Mouse (Mus musculus): ENCODE measurements around the gene Gast.

Gene Gast

DNA sequence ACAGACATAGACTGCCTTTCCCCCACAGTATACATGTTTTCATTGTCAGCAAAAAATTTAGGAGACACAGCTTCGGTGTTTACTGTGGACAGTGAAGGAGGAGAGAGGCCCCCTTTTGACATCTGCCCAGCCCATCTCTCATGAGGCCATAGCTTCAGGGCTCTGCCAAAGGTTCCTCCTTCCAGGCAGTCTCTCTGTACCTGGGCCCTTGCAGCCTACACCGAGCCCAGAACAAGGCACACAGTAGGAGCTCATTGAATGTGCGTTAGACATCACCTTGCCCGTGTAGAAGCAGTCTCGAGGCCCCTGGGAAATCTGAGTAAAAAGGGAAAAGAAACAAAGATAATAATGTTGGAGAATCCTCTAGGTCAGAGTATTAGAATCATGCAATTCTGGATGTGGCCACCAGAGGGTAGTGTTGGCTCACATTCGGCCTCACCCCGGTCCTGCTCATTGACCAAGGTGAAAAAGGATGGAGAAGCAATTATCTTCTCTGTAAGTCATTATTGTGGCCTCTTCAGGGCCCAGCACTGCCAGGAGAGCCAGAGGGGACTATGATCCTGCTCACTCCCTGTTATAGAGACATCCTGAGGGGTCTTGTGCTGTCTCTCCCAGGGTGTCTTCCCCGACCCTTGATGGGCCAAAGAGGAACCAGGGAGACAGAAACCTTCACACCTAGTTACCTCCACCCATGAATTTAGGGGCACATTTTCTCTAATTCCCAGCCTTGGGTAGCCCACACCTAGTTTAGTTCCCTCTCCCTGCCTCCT, 28.2 kb downstream of the Gast start:
- peak; percentile 87 to 92 for DNase-seq

GRCm38 (mm10) chr11:100362979-100363562, 28.9 kb downstream of the Gast start:
- peak; percentile 87 to 89 for DNase-seq

DNA sequence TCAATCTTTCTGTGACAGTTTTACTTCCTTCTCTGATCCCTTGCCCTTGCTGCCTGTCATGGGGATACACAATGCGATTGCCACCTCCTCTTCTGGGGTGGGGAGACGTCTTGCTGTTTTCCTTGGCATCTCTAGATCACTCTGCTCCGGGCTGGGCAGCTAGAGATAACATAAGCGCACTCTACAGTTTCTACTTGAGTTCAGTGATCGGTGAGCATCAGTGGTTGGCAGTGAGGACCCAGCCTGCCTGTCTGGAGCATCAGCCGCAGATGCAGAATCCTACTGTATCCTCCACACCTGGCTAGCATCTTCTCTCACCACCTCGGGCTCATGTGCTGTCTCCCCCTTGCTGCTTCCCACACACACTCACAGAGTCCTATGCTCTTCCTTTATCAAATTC, 34.9 kb downstream of the Gast start:
- no peak for DNase-seq

GRCm38 (mm10) chr11:100369822-100370221, 35.6 kb downstream of the Gast start:
- DNase-seq = no peak

DNA sequence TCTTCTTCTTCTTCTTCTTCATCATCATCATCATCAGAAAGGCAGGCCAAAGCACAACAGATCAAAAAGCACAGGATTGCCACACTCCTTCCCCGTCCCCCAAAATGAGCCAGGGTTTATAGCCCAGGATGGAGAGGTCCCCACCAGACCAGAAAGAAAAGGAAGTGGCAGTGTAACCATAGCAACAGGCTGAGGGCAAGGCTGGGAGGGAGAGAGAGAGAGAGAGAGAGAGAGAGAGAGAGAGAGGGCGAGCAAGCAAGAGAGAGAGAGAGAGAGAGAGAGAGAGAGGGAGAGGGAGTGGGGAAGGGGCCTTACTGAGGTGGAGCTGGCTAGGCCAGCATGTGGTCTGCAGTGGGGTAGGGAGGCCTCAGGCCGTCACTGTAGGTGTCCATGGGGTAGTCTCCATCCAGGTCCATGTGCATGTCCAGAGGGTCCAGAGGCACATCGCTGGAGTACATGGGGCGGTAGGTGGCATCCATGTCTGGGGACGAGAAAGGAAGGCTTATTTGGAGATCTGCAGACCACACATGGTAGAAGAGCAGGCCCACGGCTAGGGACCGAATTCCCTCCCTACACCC, 37.9 kb downstream of the Gast start:
- DNase-seq = no peak

DNA sequence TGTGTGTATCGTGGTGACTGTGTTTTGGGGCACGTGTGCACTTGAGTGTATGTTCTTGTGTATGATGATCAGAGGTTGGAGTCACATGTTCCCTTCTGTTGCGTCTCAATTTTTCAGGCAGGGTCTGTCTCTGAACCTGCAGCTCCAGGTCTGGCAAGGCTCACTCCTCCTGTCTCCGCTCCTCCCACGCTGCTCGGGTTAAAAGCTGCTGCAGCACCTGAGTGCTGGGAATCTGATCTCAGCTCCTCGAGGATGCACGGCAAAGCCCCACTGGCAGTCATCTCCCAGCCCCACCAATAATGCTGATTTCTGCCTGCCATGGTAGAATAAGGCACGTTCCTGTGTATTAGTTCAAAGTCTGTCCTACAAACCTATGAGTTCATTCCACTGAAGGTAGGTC, 40.9 kb downstream of the Gast start:
- DNase-seq = no peak

GRCm38 (mm10) chr11:100376005-100376404, 41.8 kb downstream of the Gast start:
- DNase-seq = no peak

DNA sequence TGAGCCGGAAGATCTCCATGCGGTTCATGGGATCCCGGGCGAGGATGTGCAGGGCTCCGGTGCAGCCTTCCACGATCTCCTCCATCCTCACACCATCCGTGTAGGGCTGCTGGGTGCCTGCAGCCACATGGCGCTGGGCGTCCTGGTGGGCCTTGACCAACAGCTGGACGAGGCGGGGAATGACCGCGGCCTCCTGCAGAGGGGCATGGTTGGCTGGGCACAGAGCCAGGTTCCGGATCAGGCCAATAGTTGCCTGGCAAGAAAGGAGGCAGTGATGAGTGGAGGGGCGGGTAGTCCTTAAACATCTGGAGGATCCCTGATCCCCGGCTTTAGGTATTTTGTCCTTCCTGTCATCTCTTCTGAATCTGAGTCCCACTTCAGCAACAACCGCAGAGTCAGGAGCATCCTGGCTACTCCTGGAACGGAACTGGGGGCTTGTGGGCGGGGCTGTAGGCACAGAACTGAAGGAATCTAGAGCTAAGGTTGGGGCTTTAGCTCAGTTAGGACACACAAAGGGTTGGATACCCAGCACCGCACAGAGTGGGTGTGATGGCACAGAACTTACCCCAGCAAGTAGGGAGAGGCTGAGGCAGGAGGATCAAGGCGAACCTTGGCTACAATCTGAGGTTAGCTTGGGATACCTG, 42.7 kb downstream of the Gast start:
- DNase-seq = no peak

DNA sequence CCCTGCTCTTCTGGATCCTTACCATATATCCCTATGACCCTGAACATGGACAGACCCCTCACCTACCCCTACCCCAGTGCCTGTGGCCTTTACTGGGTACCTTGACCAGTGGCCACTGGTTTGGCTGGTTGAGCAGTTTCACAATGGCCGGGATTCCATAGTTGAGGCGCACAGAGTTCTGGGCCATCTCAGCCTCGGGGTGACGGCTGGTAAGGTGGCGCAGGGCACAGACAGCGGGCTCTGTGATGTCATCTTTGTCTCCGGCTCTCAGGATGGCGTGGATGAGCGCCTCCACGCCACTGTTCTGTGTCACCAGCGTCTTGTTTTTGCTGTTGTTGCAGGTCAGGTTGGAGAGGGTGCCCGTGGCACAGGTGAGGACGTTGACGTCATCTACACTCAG, 43.8 kb downstream of the Gast start:
- no peak for DNase-seq

GRCm38 (mm10) chr11:100378446-100378845, 44.2 kb downstream of the Gast start:
- DNase-seq = no peak

DNA sequence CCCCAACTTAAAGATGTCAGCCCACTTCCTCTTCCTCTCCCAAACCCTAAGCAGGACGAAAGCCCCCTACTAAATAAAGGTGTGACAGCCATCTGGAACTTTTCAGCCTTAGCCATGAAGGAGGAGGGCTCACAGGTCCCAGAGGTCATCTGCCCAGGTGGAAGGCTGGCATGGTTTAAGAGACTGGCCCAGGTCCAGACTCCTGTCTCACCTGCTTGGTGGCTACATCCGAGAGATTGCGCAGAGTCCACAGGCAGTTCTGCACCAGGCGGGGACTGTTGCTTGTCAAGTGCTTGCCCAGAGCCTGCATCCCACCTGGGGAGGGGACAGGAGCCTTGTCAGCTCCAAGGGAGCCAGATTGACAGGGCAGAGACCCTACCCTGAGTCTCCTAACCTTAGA, 45.1 kb downstream of the Gast start:
- DNase-seq = no peak

- no peak for DNase-seq
These were observed 48.5 kb downstream of the Gast start for GRCm38 (mm10) chr11:100382682-100383081.

DNA sequence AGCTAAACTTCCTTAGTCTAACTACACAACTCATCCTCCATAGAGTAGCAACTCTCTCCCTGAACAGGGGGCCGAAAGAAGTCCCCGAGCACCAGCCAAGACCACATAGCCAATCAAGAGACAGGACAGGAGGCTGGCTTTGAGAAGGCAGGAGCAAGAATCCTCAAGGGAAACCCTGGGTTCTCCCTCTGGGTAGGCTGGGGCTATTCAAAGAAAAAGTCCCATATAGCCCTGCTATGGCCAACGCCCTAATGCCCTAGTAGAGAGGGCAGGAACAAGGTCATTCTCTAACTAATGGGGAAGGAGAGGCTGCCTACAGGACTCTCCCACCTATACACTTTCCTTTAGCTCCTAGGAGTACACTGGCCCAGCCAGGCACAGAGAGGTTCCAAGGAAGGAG, 50.8 kb downstream of the Gast start:
- DNase-seq = no peak

DNA sequence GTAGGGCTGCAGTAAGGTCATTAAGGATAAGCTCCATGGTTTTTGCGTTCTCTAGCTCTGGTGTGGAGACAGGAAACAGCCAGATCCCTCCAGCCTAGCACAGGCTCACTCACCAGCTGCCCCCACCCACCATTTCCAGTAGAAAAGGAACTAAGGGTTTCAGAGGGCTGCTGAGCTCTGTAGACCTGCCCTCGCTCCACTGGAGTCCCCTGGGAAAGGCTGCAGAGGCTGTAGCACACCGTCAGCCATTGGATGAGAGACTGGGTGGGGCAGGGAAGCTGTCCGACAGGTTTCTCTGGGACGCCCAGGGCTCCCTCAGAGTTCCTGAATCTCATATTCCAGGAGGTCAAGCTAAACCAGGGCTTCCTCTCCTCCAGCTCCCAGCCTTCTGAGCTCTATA, 52.4 kb downstream of the Gast start:
- DNase-seq = no peak
